Mouse (Mus musculus): ENCODE data around the gene Fmnl3.
"Not testable (repeated sequence)": the region's sequence is repeated elsewhere in the genome, so short reads cannot be mapped to it uniquely, and the experiment has no call there.

The Fmnl3 gene

GRCm38 (mm10) chr15:99392486-99393385, 22.5 kb upstream of the Fmnl3 start, which contains the start of gene Tmbim6:
Gene Tmbim6 (plus strand): TSS chr15:99392882.
- no peaks in the 10 kb centered on the region for H3K9me3 ChIP-seq (ENCODE audit: low read length)
- no peak for TF ChIP-seq POU5F1 (IDR thresholded peaks at IDR 0.05; ENCODE audit: borderline replicate concordance, low read length)
- no peak for TF ChIP-seq CTCF (conservative IDR thresholded peaks at IDR 0.05; ENCODE audit: low read length)
- peaks cover 68% of the 10 kb centered on the region for H3K4me1 ChIP-seq (replicated peaks; ENCODE audit: low read depth, low read length)
- H3K36me3 ChIP-seq (ENCODE audit: insufficient read depth, low read length), result peaks cover 11% of the 10 kb centered on the region; the same call in 1 of the 2 replicates
- H3K4me3 ChIP-seq (replicated peaks; ENCODE audit: low read length), result peak within 1 kb of the TSS; percentile 95
- no peaks in the 10 kb centered on the region for H3K27me3 ChIP-seq (ENCODE audit: insufficient read depth, low read length)

GRCm38 (mm10) chr15:99391975-99392374, 21.7 kb upstream of the Fmnl3 start:
- peaks cover 63% of the 10 kb centered on the region for H3K4me1 ChIP-seq (replicated peaks; ENCODE audit: low read depth, low read length)
- H3K36me3 ChIP-seq (ENCODE audit: insufficient read depth, low read length), result peaks cover 11% of the 10 kb centered on the region; the same call in 1 of the 2 replicates
- H3K4me3 ChIP-seq (replicated peaks; ENCODE audit: low read length), result peak overlapping the region; percentile 68
- no peaks in the 10 kb centered on the region for H3K27me3 ChIP-seq (ENCODE audit: insufficient read depth, low read length)
- TF ChIP-seq CTCF (conservative IDR thresholded peaks at IDR 0.05; ENCODE audit: low read length), result no peak
- TF ChIP-seq POU5F1 (IDR thresholded peaks at IDR 0.05; ENCODE audit: borderline replicate concordance, low read length), result no peak
- TF ChIP-seq NANOG (IDR thresholded peaks at IDR 0.05; ENCODE audit: borderline replicate concordance, low read length), result no peak
- H3K9me3 ChIP-seq (ENCODE audit: low read length), result no peaks in the 10 kb centered on the region

GRCm38 (mm10) chr15:99390472-99391401, 20.5 kb upstream of the Fmnl3 start:
- no peaks in the 10 kb centered on the region for H3K9me3 ChIP-seq (ENCODE audit: low read length)
- no peak overlapping the region for H3K4me3 ChIP-seq (replicated peaks; ENCODE audit: low read length)
- H3K4me1 ChIP-seq (replicated peaks; ENCODE audit: low read depth, low read length), result peaks cover 52% of the 10 kb centered on the region
- TF ChIP-seq CTCF (conservative IDR thresholded peaks at IDR 0.05; ENCODE audit: low read length) (no peak), NANOG (IDR thresholded peaks at IDR 0.05; ENCODE audit: borderline replicate concordance, low read length) (no peak), POU5F1 (IDR thresholded peaks at IDR 0.05; ENCODE audit: borderline replicate concordance, low read length) (no peak)
- no peaks in the 10 kb centered on the region for H3K27me3 ChIP-seq (ENCODE audit: insufficient read depth, low read length)
- peaks cover 11% of the 10 kb centered on the region; the same call in 1 of the 2 replicates for H3K36me3 ChIP-seq (ENCODE audit: insufficient read depth, low read length)

GRCm38 (mm10) chr15:99387976-99388375, 17.7 kb upstream of the Fmnl3 start:
- Histone ChIP-seq H3K9me3 (ENCODE audit: low read length) (no peaks in the 10 kb centered on the region), H3K36me3 (ENCODE audit: insufficient read depth, low read length) (no peaks in the 10 kb centered on the region), H3K4me3 (replicated peaks; ENCODE audit: low read length) (no peak overlapping the region), H3K27me3 (ENCODE audit: insufficient read depth, low read length) (no peaks in the 10 kb centered on the region), H3K4me1 (replicated peaks; ENCODE audit: low read depth, low read length) (peaks cover 29% of the 10 kb centered on the region)
- TF ChIP-seq NANOG (IDR thresholded peaks at IDR 0.05; ENCODE audit: borderline replicate concordance, low read length), result no peak
- no peak for TF ChIP-seq POU5F1 (IDR thresholded peaks at IDR 0.05; ENCODE audit: borderline replicate concordance, low read length)
- no peak for TF ChIP-seq CTCF (conservative IDR thresholded peaks at IDR 0.05; ENCODE audit: low read length)

- no peaks in the 10 kb centered on the region for H3K9me3 ChIP-seq (ENCODE audit: low read length)
- no peaks in the 10 kb centered on the region for H3K36me3 ChIP-seq (ENCODE audit: insufficient read depth, low read length)
- no peak for TF ChIP-seq CTCF (conservative IDR thresholded peaks at IDR 0.05; ENCODE audit: low read length)
- TF ChIP-seq NANOG (IDR thresholded peaks at IDR 0.05; ENCODE audit: borderline replicate concordance, low read length), result no peak
- TF ChIP-seq POU5F1 (IDR thresholded peaks at IDR 0.05; ENCODE audit: borderline replicate concordance, low read length), result no peak
- no peak overlapping the region for H3K4me3 ChIP-seq (replicated peaks; ENCODE audit: low read length)
- no peaks in the 10 kb centered on the region for H3K27me3 ChIP-seq (ENCODE audit: insufficient read depth, low read length)
- peaks cover 23% of the 10 kb centered on the region for H3K4me1 ChIP-seq (replicated peaks; ENCODE audit: low read depth, low read length)
Observed at GRCm38 (mm10) chr15:99386796-99387195, 16.5 kb upstream of the Fmnl3 start.

- H3K27me3 ChIP-seq (ENCODE audit: insufficient read depth, low read length); H3K36me3 ChIP-seq (ENCODE audit: insufficient read depth, low read length); H3K9me3 ChIP-seq (ENCODE audit: low read length); H3K4me3 ChIP-seq (replicated peaks; ENCODE audit: low read length): not testable (repeated sequence)
- H3K4me1 ChIP-seq (replicated peaks; ENCODE audit: low read depth, low read length), result peaks cover 18% of the 10 kb centered on the region
- TF ChIP-seq CTCF (conservative IDR thresholded peaks at IDR 0.05; ENCODE audit: low read length), result peak; percentile 19; the same call in 1 of the 2 replicates
Observed at GRCm38 (mm10) chr15:99386110-99386509, 15.8 kb upstream of the Fmnl3 start.

GRCm38 (mm10) chr15:99384071-99384470, 13.8 kb upstream of the Fmnl3 start:
- Histone ChIP-seq H3K4me1 (replicated peaks; ENCODE audit: low read depth, low read length) (peaks cover 9% of the 10 kb centered on the region; the same call in 1 of the 2 replicates), H3K9me3 (ENCODE audit: low read length) (no peaks in the 10 kb centered on the region), H3K4me3 (replicated peaks; ENCODE audit: low read length) (no peak overlapping the region), H3K27me3 (ENCODE audit: insufficient read depth, low read length) (no peaks in the 10 kb centered on the region), H3K36me3 (ENCODE audit: insufficient read depth, low read length) (no peaks in the 10 kb centered on the region)
- TF ChIP-seq POU5F1 (IDR thresholded peaks at IDR 0.05; ENCODE audit: borderline replicate concordance, low read length) (no peak), CTCF (conservative IDR thresholded peaks at IDR 0.05; ENCODE audit: low read length) (no peak), NANOG (IDR thresholded peaks at IDR 0.05; ENCODE audit: borderline replicate concordance, low read length) (no peak)

GRCm38 (mm10) chr15:99382893-99383292, 12.6 kb upstream of the Fmnl3 start:
- Histone ChIP-seq H3K4me3 (replicated peaks; ENCODE audit: low read length) (no peak overlapping the region), H3K9me3 (ENCODE audit: low read length) (no peaks in the 10 kb centered on the region), H3K27me3 (ENCODE audit: insufficient read depth, low read length) (no peaks in the 10 kb centered on the region), H3K4me1 (replicated peaks; ENCODE audit: low read depth, low read length) (peaks cover 6% of the 10 kb centered on the region; the same call in 1 of the 2 replicates), H3K36me3 (ENCODE audit: insufficient read depth, low read length) (no peaks in the 10 kb centered on the region)
- TF ChIP-seq CTCF (conservative IDR thresholded peaks at IDR 0.05; ENCODE audit: low read length) (no peak), POU5F1 (IDR thresholded peaks at IDR 0.05; ENCODE audit: borderline replicate concordance, low read length) (no peak), NANOG (IDR thresholded peaks at IDR 0.05; ENCODE audit: borderline replicate concordance, low read length) (no peak)
